9 mouse cellular contexts compared by ENCODE assay signal in genomic region chr4:126325281-126325861, GRCm38 (mm10). TPM values are rescaled to one million over a fixed set of nuclear protein-coding genes. Genes with fewer than 3 reads are reported as not detected.
DNase-seq lines count a peak whose midpoint lies in the region; ATAC-seq lines count a peak whose summit lies in the region.
"Had no signal": no experiment of that assay in that cellular context is flagged by ENCODE, and none has a peak within 500 bp of the region (broad histone marks: within the 10 kb centered on the region; RNA-seq: fewer than 3 reads in every experiment).

Gene Tekt2 (minus strand): TSS chr4:126325688.

- H3K4me1 ChIP-seq in forebrain, embryonic 16.5 days (replicated peaks; ENCODE audit: control insufficient read depth, insufficient read depth, low read length) = peaks cover 16% of the 10 kb centered on the region
- peaks cover 13% of the 10 kb centered on the region for H3K4me1 ChIP-seq in lung, embryonic 16.5 days (replicated peaks; ENCODE audit: control insufficient read depth, insufficient read depth, low read length)

- DNase-seq in heart, adult 11 months = peak; percentile 90
- DNase-seq in heart, postnatal 10 days = no peak
- DNase-seq in ES-CJ7 (ENCODE audit: low read depth, low spot score) = peak; percentile 35
- no peak for DNase-seq in right cerebral cortex, adult 2 months (ENCODE audit: low spot score in 2 of 2)
- DNase-seq in left cerebral cortex, adult 18-20 months (ENCODE audit: low spot score in 2 of 2) = no peak
- no peak for DNase-seq in adrenal gland, postnatal 25 days

- H3K9ac ChIP-seq in forebrain, embryonic 16.5 days (replicated peaks; ENCODE audit: low read depth, low read length) = peak within 1 kb of the TSS; percentile 35
- H3K9ac ChIP-seq in lung, embryonic 16.5 days (ENCODE audit: low read length) = peak within 1 kb of the TSS; percentile 35

- H3K27ac ChIP-seq in forebrain, embryonic 16.5 days (ENCODE audit: low read length) = no peak within 1 kb of the TSS
- H3K27ac ChIP-seq in lung, embryonic 16.5 days (ENCODE audit: low read length) = no peak within 1 kb of the TSS

- no peaks in the 10 kb centered on the region for H3K9me3 ChIP-seq in forebrain, embryonic 16.5 days (ENCODE audit: control insufficient read depth, low read length)
- no peaks in the 10 kb centered on the region for H3K9me3 ChIP-seq in lung, embryonic 16.5 days (ENCODE audit: control insufficient read depth, low read length)

- H3K27me3 ChIP-seq in forebrain, embryonic 16.5 days (replicated peaks; ENCODE audit: control insufficient read depth, insufficient read depth, low read length) = no peaks in the 10 kb centered on the region
- peaks cover 5% of the 10 kb centered on the region; the same call in 1 of the 2 replicates for H3K27me3 ChIP-seq in lung, embryonic 16.5 days (ENCODE audit: control insufficient read depth, insufficient read depth, low read depth, low read length)

- peak within 1 kb of the TSS; percentile 27 for H3K4me2 ChIP-seq in forebrain, embryonic 16.5 days (ENCODE audit: low read length)
- H3K4me2 ChIP-seq in lung, embryonic 16.5 days (ENCODE audit: low read depth, low read length) = peak within 1 kb of the TSS; percentile 43

- H3K36me3 ChIP-seq in forebrain, embryonic 16.5 days (ENCODE audit: control insufficient read depth, insufficient read depth) = no peaks in the 10 kb centered on the region
- H3K36me3 ChIP-seq in lung, embryonic 16.5 days (ENCODE audit: control insufficient read depth, insufficient read depth, low read length) = no peaks in the 10 kb centered on the region
- H3K36me3 ChIP-seq: G1E had no signal

- intact Hi-C loops in heart, postnatal 10 days (cut with DNase I) = no loop called here

- no peak within 1 kb of the TSS for H3K4me3 ChIP-seq in forebrain, embryonic 16.5 days (replicated peaks; ENCODE audit: low read length)
- peak within 1 kb of the TSS; percentile 20 for H3K4me3 ChIP-seq in lung, embryonic 16.5 days (ENCODE audit: low read length)

- WGBS in forebrain, embryonic 16.5 days = 6% methylated on average over 23 of the region's 23 CpGs
- WGBS in lung, embryonic 16.5 days = 10% methylated on average over 23 of the region's 23 CpGs

- no peak for ATAC-seq in forebrain, embryonic 16.5 days
- ATAC-seq in lung, embryonic 16.5 days (ENCODE audit: low read depth) = no peak

RNA-seq across cellular contexts. Expression of gene Tekt2, which starts in this region (rescaled TPM):
- under 1 TPM; 0.69 to 0.74 TPM for total RNA-seq in heart, postnatal 10 days (2021)
- 15.1 and 15.3 TPM in 2 replicates for polyA plus RNA-seq in forebrain, embryonic 16.5 days (2015; fragmentation: Nextera tagmentation; extraction: Ambion mirVana)
- 13.2 and 14.9 TPM in 2 replicates for polyA plus RNA-seq in lung, embryonic 16.5 days (2015; fragmentation: Nextera tagmentation; extraction: Ambion mirVana)
- total RNA-seq in left cerebral cortex, adult 18-20 months (2021) = 1 to 10 TPM; 1.0 to 1.1 TPM
- 2.4 and 2.6 TPM in 2 replicates for total RNA-seq in adrenal gland, postnatal 25 days (2021)
- polyA plus RNA-seq: G1E had no signal

Comparison
In these comparisons a context has a peak if more than half of its experiments do, and no peak if none do; other contexts are left out.
1. DNase-seq: peak in heart, adult 11 months (single experiment) and ES-CJ7 (single experiment); none in heart, postnatal 10 days (0 of 2), right cerebral cortex, adult 2 months (0 of 2), left cerebral cortex, adult 18-20 months (0 of 2) and adrenal gland, postnatal 25 days (single experiment).